Mouse (Mus musculus): ENCODE results near the gene Arhgef28.

The Arhgef28 gene

GRCm38 (mm10) chr13:98183157-98183878 is 22.9 kb downstream of the Arhgef28 start:
- no peak for DNase-seq (ENCODE audit: low spot score)

- DNase-seq (ENCODE audit: low spot score) = no peak
Observed at GRCm38 (mm10) chr13:98182330-98182729, 23.9 kb downstream of the Arhgef28 start.

GRCm38 (mm10) chr13:98180636-98181035 is 25.6 kb downstream of the Arhgef28 start:
- no peak for DNase-seq (ENCODE audit: low spot score)

GRCm38 (mm10) chr13:98175323-98176007 is 30.8 kb downstream of the Arhgef28 start:
- no peak for DNase-seq (ENCODE audit: low spot score)

- DNase-seq (ENCODE audit: low spot score) = no peak
Observed at GRCm38 (mm10) chr13:98173008-98173407, 33.2 kb downstream of the Arhgef28 start.

GRCm38 (mm10) chr13:98172365-98172764 is 33.9 kb downstream of the Arhgef28 start:
- DNase-seq (ENCODE audit: low spot score) = no peak

GRCm38 (mm10) chr13:98171706-98172105 is 34.5 kb downstream of the Arhgef28 start:
- DNase-seq (ENCODE audit: low spot score) = no peak

GRCm38 (mm10) chr13:98171257-98171656 is 35.0 kb downstream of the Arhgef28 start:
- DNase-seq (ENCODE audit: low spot score) = no peak

GRCm38 (mm10) chr13:98164878-98165277 is 41.4 kb downstream of the Arhgef28 start:
- no peak for DNase-seq (ENCODE audit: low spot score)

GRCm38 (mm10) chr13:98161496-98161895 is 44.7 kb downstream of the Arhgef28 start:
- DNase-seq (ENCODE audit: low spot score) = no peak

GRCm38 (mm10) chr13:98156656-98157055 is 49.6 kb downstream of the Arhgef28 start:
- DNase-seq (ENCODE audit: low spot score) = no peak

GRCm38 (mm10) chr13:98152759-98153158 is 53.5 kb downstream of the Arhgef28 start:
- DNase-seq (ENCODE audit: low spot score) = no peak

GRCm38 (mm10) chr13:98147532-98147931 is 58.7 kb downstream of the Arhgef28 start:
- DNase-seq (ENCODE audit: low spot score) = no peak

GRCm38 (mm10) chr13:98146573-98147160 is 59.6 kb downstream of the Arhgef28 start:
- DNase-seq (ENCODE audit: low spot score) = no peak

- no peak for DNase-seq (ENCODE audit: low spot score)
Observed at GRCm38 (mm10) chr13:98145310-98145709, 60.9 kb downstream of the Arhgef28 start.

GRCm38 (mm10) chr13:98143000-98143399 is 63.2 kb downstream of the Arhgef28 start:
- no peak for DNase-seq (ENCODE audit: low spot score)

GRCm38 (mm10) chr13:98140626-98141025 is 65.6 kb downstream of the Arhgef28 start:
- DNase-seq (ENCODE audit: low spot score) = no peak

- DNase-seq (ENCODE audit: low spot score) = no peak
Observed at GRCm38 (mm10) chr13:98138786-98139185, 67.5 kb downstream of the Arhgef28 start.

GRCm38 (mm10) chr13:98135890-98136555 is 70.2 kb downstream of the Arhgef28 start:
- DNase-seq (ENCODE audit: low spot score) = no peak

- DNase-seq (ENCODE audit: low spot score) = no peak
Observed at GRCm38 (mm10) chr13:98132951-98133350, 73.3 kb downstream of the Arhgef28 start.

- DNase-seq (ENCODE audit: low spot score) = no peak
Observed at GRCm38 (mm10) chr13:98132264-98132663, 74.0 kb downstream of the Arhgef28 start.

GRCm38 (mm10) chr13:98125666-98126065 is 80.6 kb downstream of the Arhgef28 start:
- DNase-seq (ENCODE audit: low spot score) = no peak

All from urinary bladder, postnatal 25 days (tissue).